Mouse (Mus musculus) ovary, postnatal 10 days (tissue): ENCODE results near the gene Fbxl17.

Experiments
- DNase-seq: peaks from one replicate; pipeline ENCODE4 v3.0.0; 2022; ENCODE audit warnings: low spot score

Gene Fbxl17

DNA sequence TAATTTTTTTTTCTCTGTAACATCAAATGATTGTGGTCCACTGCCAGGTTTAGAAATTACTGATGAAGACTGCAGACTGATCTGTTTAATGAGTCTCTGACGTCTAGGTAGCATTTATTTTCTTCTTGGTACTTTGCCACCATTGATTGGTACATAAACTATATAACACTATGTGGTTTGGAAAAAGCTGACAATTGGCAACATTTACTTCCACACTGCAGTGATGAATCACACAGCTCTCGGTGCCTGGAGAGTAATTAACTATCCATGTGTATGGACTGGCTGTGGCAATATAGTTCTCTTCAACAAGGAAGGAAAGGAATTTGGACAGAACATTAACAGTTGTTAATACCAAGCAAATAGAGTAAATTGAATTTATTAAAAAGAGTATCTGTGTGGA lies 404.3 kb downstream of the Fbxl17 start:
- no peak for DNase-seq

DNA sequence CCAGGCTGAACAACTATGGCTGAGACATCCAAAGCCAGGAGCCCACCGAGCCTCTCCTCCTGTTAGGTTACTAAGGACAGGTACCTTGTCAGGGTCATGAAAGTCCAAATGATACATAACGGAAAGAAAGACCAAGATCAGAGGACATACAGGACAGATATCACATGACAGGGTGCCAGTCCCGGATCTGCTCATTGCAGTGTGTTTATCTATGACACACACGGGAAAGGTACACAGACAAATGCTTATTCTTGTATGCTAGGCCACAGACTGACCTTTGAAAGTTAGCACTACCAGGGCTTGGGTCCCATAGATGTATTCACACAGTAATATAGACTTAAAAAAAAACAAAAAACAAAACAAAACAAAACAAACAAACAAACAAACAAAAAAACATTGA lies 404.8 kb downstream of the Fbxl17 start:
- no peak for DNase-seq

DNA sequence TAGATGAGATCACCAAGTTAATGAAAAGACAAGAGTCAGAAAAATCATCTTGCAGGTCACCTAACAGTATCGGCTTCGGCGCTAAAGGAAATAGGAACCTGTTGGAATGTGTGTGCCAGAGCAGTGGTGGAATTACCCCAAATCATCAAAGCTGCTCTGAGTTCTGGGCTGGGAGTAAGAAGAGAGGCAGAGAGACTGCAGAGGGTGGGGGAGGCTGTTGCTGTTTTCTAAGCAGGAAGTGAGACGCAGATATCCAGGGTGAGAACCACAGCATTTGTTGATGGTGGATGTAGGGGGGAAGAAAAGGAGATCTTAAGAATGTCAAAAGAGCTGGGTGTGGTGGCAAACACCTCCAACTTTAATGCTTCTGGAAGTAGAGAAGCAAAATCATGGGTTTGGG lies 406.6 kb downstream of the Fbxl17 start:
- DNase-seq: no peak

DNA sequence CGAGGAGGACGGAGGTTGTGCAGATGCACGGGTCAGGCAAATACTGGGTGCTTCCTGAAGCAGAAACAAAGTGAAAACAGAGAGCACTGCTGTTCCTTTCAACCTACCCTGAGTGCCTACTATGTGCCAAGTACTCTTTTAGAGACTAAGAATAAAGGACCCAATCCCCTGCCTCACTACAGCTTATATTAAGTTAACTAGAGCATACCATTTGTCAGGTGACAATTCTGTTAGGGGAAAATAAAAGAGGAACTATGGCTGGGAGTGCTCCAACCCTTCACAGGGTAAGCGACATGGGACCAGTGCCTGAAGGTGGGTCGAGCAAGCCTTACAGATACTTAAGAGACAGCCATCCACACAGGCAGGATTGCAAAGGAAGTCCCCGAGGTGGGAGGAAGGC lies 407.0 kb downstream of the Fbxl17 start:
- DNase-seq: no peak

DNA sequence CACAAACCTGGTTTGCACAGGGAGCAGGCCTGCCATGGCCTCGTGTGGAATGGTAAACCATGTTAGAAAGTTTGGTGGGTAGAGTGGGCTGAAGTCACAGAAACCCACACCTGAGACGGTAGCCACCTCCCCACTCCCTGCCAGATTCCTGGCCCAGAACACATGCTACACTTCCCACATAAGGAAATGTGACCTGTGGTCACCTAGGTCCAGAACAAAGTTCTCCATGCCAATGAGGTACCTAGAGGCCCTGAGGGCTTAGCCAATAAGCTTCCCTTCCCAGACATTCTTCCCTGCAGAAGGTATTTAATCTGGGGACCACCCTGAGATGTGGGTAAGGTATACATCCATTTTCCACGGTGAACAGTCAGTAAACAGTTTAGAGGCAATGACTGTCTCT lies 409.7 kb downstream of the Fbxl17 start:
- no peak for DNase-seq

DNA sequence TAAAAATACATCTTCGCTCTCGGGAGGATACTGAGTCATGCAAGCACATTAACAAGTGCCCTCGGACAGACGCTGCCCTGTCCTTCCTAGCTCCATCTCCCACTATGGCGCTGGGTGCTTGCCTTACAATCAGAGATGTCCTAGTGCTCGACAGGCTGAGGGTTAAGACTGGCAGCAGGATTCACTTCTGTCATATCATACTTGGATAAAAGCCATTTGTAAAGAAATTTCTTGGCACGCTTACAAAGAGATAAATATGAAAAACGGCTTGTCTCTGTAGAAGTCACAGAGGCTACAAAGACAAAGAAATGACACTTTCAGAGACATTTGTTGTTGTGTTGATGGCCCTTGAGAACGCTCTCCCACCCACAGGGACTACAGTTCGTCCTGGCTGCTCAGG lies 412.6 kb downstream of the Fbxl17 start:
- no peak for DNase-seq

DNA sequence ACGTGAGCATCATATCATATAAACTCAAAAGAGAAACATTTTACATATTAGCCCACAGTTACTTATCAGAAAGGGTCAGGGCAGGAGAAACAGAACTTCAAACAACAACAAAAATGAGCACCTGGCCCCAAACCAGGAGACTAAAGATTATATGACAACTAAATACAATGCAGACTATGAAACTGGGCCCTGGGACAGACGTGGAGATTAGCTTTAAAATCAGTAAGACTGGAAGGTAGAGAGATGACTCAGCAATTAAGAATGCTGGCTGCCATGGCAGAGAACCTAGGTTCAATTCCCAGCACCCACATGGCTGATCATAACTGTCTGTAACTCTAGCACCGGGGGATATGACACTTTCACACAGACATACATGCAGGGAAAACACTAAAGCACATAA lies 413.3 kb downstream of the Fbxl17 start:
- no peak for DNase-seq

DNA sequence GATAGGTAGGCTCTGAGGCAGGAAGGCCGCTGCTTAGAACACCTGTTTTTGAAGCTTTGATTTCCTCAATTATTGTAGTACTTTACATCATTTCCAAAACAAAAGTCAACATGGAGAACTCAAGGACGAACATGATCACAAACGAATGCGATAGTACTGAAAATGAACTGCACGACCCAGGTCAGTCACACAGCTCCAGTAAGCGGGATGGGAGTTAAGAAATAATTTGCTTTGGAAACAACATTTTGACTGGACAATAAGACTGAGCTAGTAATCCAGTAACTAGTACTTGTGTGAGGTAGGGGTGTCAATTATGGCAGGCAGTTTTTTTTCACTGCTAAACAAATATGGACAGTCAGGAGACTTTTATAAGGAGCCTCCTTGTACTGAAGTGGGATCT lies 414.6 kb downstream of the Fbxl17 start:
- no peak for DNase-seq

DNA sequence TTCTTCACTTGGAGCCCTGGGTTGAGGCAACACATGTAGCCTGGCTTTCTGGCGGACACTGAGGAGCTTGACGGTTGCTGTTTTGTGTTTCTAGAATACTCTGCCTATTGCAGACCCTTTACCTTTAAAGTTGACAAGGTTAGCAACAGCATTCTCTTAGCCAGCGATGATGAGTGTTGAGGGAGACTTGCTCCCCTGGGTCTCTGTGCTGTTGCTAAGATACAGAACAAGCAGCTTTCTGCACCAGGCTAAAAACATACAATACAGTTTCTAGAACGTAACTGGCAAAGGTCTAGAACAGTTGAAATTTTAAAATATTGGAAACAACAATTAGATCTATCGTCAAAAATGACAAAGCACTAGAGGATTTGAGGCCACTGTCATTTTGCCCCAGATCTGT lies 420.7 kb downstream of the Fbxl17 start:
- DNase-seq: no peak

DNA sequence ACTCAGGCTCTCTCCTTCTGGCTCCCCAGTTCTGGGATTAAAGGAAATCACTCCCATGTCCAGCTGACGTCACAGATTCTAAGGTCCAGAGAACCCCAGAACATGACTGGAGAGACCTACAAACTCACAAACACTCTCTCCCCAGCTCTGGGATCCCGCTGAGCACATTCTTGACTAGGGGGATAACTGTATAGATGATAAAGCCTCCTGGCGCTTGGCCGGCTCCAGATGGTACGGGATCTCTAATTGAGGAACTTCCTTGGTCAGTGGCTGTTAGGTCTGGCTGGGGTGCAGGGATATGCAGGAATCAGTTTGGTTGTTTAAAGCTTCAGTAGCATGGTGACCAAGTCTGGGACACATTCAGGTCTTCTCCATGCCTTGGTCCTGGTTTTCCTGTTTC lies 422.3 kb downstream of the Fbxl17 start:
- no peak for DNase-seq

DNA sequence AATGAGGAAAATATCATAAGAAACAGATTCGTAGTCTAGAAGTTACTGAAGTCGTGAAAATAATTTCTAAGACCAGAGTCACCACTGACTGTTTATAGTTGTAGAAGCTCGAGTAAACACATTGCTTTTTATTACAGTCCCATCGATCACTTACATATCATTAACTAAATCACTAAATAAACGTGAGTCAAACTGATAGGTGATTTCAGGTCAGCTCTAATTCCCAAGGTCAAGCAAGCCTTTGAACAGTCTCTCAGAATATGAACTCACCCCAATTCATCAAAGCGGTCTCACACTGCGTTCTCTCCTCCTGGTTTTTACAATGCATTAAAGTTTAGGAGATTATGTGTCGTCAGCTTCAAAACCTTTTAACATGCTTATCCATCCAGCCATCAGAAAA lies 423.2 kb downstream of the Fbxl17 start:
- DNase-seq: no peak

DNA sequence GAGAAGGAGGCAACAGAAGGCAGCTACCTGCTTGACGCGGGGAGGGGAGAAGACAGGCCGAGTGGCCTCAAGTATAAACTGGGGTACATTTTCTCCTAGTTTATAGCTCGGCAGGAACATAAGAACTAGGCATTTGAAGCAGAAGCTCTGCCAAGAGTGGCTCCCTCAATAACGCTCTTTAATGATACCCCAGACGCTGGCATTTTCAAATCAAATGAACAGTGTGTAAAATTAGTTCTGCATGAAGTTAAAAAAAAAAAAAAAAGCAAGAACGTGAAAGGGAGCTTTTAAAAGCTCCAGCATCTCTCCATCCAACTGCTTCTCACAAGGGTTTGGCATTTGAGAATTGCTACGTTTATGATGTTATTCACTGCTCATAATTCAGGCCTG lies 423.8 kb downstream of the Fbxl17 start:
- no peak for DNase-seq

DNA sequence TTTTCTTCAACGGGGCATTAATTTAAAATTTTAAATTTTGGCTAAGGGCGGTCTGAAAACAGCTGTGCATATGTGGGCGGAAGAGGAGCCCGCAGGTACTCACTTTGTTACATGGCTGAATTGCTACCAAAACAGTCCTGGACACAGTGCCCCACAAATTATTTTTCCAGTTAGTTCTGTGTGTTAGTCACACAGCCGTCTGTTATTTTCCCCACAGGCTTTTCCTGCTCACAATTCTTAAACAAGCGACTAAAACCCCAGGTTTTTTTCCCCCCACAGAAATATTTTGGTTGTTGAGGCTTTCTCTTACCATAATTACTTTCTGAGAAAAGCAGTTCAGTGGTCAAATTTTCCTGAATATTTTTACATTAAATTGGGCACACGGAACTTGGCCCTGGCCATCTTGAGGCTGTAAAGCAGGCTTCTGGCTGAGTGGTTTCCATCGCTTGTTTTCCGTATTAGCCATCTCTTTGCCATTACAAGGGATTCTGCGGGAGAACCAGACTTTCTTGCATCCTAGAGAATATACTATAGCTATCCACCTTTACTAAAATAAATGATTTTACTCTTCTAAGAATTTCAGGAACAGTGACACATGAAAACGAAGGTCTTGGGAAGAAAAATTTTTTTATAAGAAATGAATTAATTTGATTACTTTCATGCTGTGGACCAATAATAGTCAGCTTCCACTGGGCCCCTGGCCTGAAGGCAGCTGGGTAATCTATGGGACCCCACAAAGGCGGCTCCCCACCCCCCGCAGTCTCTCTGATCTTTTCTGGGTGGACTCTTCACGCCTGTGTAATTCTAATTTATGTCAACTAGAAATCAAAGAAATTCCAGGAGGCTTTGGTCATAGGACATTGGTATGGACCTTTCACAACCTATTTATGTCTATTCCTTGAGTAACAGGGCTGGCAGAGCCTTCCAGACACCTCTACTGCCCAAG lies 424.5 kb downstream of the Fbxl17 start:
- DNase-seq: no peak

DNA sequence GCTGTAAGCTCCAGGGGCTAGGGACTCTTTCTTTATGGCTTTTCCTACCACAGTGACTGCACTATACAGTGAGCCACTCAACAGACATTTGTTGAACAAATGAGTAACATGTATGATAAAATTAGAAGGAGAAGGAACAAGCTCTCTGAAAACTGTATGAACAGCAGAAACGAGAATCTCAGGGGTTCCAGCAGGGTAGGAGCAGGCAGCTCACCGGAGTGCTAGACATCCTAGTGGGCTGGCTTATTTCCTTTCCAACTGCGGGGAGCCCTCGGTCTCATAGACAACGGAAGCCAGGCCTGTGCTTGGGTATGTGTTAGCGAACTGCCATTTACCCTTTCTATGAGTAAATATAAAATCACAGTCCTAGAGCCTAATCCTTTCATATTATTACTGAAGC lies 426.5 kb downstream of the Fbxl17 start:
- DNase-seq: no peak

DNA sequence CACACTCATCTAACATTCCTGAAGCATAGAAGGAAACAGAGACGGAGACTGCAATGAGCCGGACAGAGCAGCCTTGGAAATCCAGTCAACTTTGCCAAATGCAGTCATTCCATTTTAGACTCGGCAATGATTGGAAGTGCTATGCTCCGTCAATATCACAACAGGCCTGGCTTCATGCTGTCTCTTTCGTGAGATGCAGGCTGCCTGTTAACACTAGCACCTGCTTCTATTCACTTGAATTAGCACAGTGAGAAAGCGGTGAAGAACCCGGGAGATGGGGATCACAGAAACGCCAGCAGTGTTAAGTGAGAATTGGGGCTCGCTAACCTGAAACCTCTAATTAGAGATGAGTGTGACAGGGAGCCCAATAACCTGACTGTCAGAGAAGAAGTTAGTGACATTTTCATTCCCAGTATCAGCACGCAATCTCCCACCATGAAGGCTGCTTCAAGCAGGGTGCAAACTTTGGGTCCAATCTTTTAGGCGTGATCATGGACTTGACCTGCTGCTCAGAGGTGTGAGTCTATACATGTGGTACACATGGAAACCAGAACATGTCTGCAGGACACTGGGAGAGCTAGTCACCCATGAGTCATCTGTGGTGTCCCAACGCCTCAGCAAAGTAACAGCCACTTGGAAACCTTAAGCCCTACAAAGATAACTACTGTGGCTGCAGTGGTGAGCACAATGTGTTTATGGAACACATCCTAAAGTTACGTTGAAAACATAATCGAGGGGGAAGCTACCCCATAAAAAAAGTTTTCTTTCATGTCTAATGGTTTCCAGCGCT lies 428.5 kb downstream of the Fbxl17 start:
- DNase-seq: no peak

DNA sequence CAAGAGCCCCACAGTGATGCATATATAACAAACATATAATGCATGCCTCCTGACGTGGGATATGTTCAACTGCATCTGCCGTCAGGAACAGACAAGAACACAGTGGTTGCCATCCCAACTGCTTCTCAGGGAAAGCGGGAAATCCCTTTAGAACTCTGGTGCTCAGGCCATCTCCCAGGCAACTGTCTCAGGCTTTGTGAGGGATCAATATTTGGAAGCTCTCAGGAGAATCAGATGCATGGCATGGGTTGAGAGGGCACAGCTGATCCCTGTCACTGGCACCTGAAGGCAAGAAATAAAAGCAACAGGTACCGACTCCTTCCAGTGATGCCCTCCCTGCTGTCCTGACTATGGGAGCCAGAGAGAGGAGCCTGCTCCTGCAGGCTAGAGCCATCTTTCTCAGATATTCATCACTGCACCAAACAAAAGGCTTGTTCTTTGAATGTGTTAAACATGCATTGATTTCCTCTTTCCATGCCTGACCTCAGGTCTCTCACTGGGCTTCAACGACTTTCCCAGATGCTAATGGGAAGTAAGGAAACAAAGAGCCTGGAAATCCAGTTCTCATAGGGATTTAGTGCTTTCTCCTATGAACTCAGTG lies 429.6 kb downstream of the Fbxl17 start:
- no peak for DNase-seq

DNA sequence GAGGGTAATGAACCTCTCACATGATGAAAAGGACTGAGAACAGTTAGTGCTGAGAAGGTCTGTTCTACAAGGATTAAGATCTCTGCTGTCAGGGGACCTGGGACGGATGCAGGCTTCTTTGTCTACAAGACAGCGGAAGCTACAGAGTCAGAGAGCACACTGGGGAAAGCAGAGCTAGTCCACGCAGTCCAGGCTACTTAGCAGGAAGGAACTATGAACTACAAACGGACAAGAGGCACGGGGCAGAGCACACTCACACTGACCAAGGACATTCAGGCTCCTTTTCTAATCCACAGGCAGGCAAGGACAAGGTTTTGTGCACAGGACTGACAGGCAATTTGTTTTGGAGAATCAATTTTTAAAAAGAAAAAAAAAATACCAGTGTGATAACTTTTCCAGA lies 437.0 kb downstream of the Fbxl17 start:
- no peak for DNase-seq

DNA sequence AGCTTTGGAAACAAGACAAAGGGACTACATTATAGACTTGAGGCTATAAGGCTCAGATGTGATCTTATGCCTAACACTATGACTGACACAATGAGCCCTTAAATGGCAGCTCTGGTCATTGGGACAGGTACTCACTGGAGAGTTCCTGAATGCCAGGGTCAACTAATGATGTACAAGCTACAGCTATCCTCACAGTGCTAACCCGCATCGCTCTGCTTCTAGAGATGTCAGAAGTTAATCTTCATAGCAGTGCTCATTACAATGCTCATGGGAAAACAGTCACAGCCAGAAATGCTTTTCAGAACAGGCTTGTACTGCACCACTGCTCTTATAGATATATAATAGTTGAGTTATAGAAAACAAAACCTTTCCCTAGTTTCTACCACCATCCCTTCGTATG lies 438.0 kb downstream of the Fbxl17 start:
- DNase-seq: no peak

DNA sequence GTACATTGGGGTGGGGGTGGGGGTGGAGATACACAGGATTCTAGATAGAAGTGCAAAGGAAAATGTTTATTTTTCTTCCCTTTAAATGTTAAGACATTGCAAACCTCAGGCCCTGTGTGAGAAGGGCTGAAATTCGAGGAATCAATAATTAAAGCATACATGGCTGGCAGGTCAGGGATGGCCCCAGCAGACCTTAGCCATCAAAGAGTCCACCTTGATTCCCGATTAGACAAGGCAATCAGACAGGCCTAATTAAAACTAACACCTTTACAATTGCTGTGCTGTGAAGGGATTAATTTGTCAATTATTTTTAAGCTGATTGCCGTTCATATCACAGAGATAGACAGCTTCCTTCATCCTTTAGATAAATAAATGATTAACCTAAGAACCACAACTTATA lies 439.0 kb downstream of the Fbxl17 start:
- DNase-seq: no peak

DNA sequence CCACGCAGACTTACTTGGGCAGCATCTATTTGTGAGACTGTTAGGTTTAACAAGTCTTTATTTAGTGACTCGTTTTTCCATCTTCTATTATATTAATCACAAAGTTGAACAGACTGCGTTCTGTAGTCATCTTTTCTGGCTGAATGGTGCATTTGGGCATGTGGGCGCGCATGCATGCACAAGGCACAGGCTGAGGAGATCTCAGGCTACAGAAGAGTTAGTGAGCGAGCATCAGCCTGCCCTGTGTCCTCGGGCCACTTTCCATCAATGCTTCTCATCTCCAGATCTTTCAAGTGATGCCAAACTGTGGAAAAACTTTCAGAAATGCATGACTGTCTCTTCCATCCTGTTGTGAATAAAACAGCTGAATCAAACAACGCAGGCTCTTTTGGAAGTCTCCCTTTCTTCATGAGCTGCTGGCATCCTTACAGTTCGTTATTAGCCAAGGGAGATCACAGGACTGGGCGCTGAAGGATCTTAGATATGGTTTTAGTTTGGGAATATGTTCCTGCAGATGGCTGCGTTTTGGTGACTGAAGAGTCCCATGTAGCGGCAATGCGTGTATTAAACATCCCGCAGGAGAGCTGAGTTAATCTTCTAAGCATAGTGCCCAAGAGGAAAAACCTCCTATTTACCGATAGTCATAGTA lies 442.0 kb downstream of the Fbxl17 start:
- DNase-seq: no peak

DNA sequence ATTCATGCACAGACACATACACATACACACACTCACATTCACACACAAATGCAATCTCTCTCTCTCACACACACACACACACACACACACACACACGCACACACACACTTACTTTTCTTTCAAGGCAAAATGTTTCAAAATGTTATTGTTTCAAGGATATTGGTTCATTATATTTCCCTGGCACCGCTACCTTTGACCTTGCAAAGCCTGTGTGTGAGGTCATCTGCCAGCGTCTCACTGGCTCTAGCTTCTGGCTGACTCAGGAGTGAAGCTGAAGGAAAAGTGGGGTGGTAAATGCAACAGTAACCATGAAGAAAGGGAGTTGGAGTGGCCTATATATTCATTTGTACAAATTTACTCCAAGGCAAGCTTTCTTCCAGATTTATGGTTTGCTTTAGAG lies 442.8 kb downstream of the Fbxl17 start:
- DNase-seq: no peak

DNA sequence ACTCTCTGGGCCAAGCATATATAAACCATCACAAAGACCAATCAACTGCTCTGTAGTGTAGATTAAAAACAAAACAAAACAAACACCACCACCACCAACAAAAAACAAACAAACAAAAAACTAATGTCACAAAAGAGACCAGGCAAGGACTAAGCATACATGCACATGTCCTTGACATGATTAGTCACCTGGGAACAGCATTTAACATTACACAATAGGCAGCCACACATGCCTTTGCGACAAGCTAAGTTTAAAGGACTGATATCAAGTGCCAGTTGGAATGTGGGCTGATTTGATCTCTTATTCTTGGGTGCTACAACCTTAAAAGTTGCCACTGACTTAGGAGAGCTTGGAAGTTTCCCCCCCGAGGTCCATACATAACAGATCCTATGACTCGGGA lies 446.5 kb downstream of the Fbxl17 start:
- DNase-seq: no peak

DNA sequence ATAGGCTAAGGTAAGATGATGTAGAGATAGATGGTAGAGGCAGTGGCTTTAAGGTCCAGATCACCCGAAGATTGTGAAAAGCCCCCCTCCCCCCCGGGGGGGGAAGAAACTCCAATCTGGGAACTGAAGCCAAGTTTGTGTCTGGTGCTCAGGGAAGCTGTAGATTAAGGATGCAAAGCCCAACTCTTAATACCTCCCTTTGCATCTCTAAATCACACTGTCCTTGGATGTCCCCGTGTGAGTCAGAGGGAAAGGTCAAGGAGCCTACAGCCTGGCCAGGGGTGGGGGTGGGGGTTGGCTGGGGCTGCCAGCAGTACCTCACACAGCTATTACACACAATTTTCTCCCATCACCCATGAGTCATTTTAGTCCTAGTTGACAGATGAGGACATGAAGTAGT lies 453.4 kb downstream of the Fbxl17 start:
- no peak for DNase-seq
